In the genomic region with DNA sequence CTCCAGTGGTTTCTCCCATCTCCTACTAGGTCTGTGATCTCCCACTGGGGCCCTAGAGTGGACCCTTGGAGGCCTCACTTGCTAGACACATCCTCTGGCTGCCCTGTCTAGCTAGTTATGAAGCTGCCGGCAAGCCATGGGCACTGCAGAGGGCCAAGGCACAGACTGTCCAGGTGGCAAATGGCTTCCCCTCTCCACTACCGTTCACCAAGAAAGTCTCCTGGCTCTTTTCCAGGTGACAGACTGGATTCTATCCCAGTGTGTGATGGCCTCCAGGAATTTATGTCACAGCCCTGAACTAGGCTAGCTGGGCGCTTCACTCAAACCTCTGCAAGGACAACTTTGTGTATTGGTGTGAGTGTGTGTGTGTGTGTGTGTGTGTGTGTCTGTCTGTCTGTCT, we compare ENCODE assay signal across 13 mouse cellular contexts. TPM values are rescaled to one million over a fixed set of nuclear protein-coding genes. Genes with fewer than 3 reads are reported as not detected.
A peak's percentile ranks its signal among the peaks of the same experiment; 100 is the strongest.
DNase-seq lines count a peak whose midpoint lies in the region; ATAC-seq lines count a peak whose summit lies in the region.
"Had no signal": no experiment of that assay in that cellular context is flagged by ENCODE, and none has a peak within 500 bp of the region (broad histone marks: within the 10 kb centered on the region; RNA-seq: fewer than 3 reads in every experiment).

No protein-coding gene starts in this region.

- H3K27ac ChIP-seq in kidney, embryonic 15.5 days: peak overlapping the region; percentile 48; the same call in 1 of the 2 replicates
- H3K27ac ChIP-seq: hindbrain, embryonic 14.5 days; liver, embryonic 13.5 days; macrophage had no signal

- no peaks in the 10 kb centered on the region for H3K27me3 ChIP-seq in kidney, embryonic 15.5 days
- H3K27me3 ChIP-seq: liver, embryonic 13.5 days had no signal

- H3K4me2 ChIP-seq in kidney, embryonic 15.5 days: no peak overlapping the region
- H3K4me2 ChIP-seq: hindbrain, embryonic 14.5 days; liver, embryonic 13.5 days had no signal

- H3K4me1 ChIP-seq in kidney, embryonic 15.5 days: peaks cover 56% of the 10 kb centered on the region

- ATAC-seq in kidney, embryonic 15.5 days (replicated peaks; ENCODE audit: low FRiP score): no peak

- H3K36me3 ChIP-seq in kidney, embryonic 15.5 days: no peaks in the 10 kb centered on the region
- H3K36me3 ChIP-seq: liver, embryonic 13.5 days had no signal

- DNase-seq in adrenal gland, adult 2 months: peak; percentile 48
- DNase-seq in adrenal gland, adult 18-20 months (ENCODE audit: low spot score in 2 of 2): no peak
- DNase-seq in kidney, adult 11 months: no peak
- DNase-seq in cerebellum, adult 8-10 months: peak; percentile 18
- DNase-seq in heart, postnatal 4 days: peak; percentile 39
- no peak for DNase-seq in layer of hippocampus, adult 11-12 months (ENCODE audit: low spot score)
- DNase-seq in testis, postnatal 14 days (ENCODE audit: low spot score): no peak
- DNase-seq: liver, embryonic 13.5 days; thymus, postnatal 4 days had no signal

- no peak overlapping the region for H3K4me3 ChIP-seq in kidney, embryonic 15.5 days (replicated peaks)
- H3K4me3 ChIP-seq: liver, embryonic 13.5 days; myocyte had no signal

- no peak overlapping the region for H3K9ac ChIP-seq in kidney, embryonic 15.5 days
- H3K9ac ChIP-seq: hindbrain, embryonic 14.5 days; liver, embryonic 13.5 days had no signal

- H3K9me3 ChIP-seq in kidney, embryonic 15.5 days (replicated peaks): no peaks in the 10 kb centered on the region
- H3K9me3 ChIP-seq: liver, embryonic 13.5 days had no signal

- WGBS in kidney, embryonic 15.5 days: 57% methylated on average over 3 of the region's 3 CpGs

RNA-seq across cellular contexts. Expression of a gene that starts 35.0 kb away (rescaled TPM):
- total RNA-seq in adrenal gland, adult 2 months (2021): 10 to 100 TPM in 1 of 2 experiments, 1 to 10 TPM in 1; 9.3 to 13.1 TPM
- polyA plus RNA-seq in adrenal gland, adult 2 months (2012; rRNA removed): 1.4 and 1.5 TPM in 2 replicates
- 10 to 100 TPM; 12.8 to 15.9 TPM for total RNA-seq in adrenal gland, adult 18-20 months (2021)
- polyA plus RNA-seq in kidney, embryonic 15.5 days (2015; fragmentation: Nextera tagmentation; extraction: Ambion mirVana): 4.9 and 5.5 TPM in 2 replicates
- 1 to 10 TPM; 1.4 to 1.7 TPM for total RNA-seq in heart, postnatal 4 days (2021)
- polyA plus RNA-seq: macrophage had no signal

Comparison
In these comparisons a context has a peak if more than half of its experiments do, and no peak if none do; other contexts are left out.
1. DNase-seq: peak in adrenal gland, adult 2 months (single experiment), cerebellum, adult 8-10 months (single experiment) and heart, postnatal 4 days (single experiment); none in adrenal gland, adult 18-20 months (0 of 2), kidney, adult 11 months (single experiment), layer of hippocampus, adult 11-12 months (single experiment) and testis, postnatal 14 days (single experiment).